Mouse (Mus musculus): Measurements from ENCODE around the gene Apold1. TPM values are rescaled to one million over a fixed set of nuclear protein-coding genes. Genes with fewer than 3 reads are reported as not detected.

Apold1 gene
- polyA plus RNA-seq, 1 experiment = not detected

GRCm38 (mm10) chr6:134990674-134991073, 9.2 kb downstream of the Apold1 start:
- no peak overlapping the region for H3K27ac ChIP-seq (ENCODE audit: insufficient read depth, low read depth, low read length)
- peaks cover 5% of the 10 kb centered on the region; the same call in 1 of the 2 replicates for H3K4me1 ChIP-seq (ENCODE audit: control insufficient read depth, insufficient read depth, low read length)
- H3K4me3 ChIP-seq (ENCODE audit: insufficient read depth, low read depth, low read length) = no peak overlapping the region
- TF ChIP-seq CTCF (IDR thresholded peaks at IDR 0.05; ENCODE audit: insufficient read depth, low read depth, low read length) (no peak), POLR2A (IDR thresholded peaks at IDR 0.05; ENCODE audit: insufficient read depth, low read depth, low read length) (no peak)
- 90% methylated on average over 6 of the region's 6 CpGs for WGBS

- H3K27ac ChIP-seq (ENCODE audit: insufficient read depth, low read depth, low read length) = no peak overlapping the region
- TF ChIP-seq POLR2A (IDR thresholded peaks at IDR 0.05; ENCODE audit: insufficient read depth, low read depth, low read length) (no peak), CTCF (IDR thresholded peaks at IDR 0.05; ENCODE audit: insufficient read depth, low read depth, low read length) (no peak)
- H3K4me3 ChIP-seq (ENCODE audit: insufficient read depth, low read depth, low read length) = no peak overlapping the region
- WGBS = 57% methylated on average over 12 of the region's 12 CpGs
- H3K4me1 ChIP-seq (ENCODE audit: control insufficient read depth, insufficient read depth, low read length) = peaks cover 5% of the 10 kb centered on the region; the same call in 1 of the 2 replicates
Observed at GRCm38 (mm10) chr6:134994031-134994651, 12.6 kb downstream of the Apold1 start.

GRCm38 (mm10) chr6:134994985-134995384, 13.5 kb downstream of the Apold1 start:
- Histone ChIP-seq H3K4me3 (ENCODE audit: insufficient read depth, low read depth, low read length) (no peak overlapping the region), H3K4me1 (ENCODE audit: control insufficient read depth, insufficient read depth, low read length) (peaks cover 5% of the 10 kb centered on the region; the same call in 1 of the 2 replicates), H3K27ac (ENCODE audit: insufficient read depth, low read depth, low read length) (peak overlapping the region; percentile 21; the same call in 1 of the 2 replicates)
- TF ChIP-seq CTCF (IDR thresholded peaks at IDR 0.05; ENCODE audit: insufficient read depth, low read depth, low read length) = no peak
- TF ChIP-seq POLR2A (IDR thresholded peaks at IDR 0.05; ENCODE audit: insufficient read depth, low read depth, low read length) = no peak
- WGBS = 63% methylated on average over 8 of the region's 8 CpGs

- TF ChIP-seq CTCF (IDR thresholded peaks at IDR 0.05; ENCODE audit: insufficient read depth, low read depth, low read length) = no peak
- Histone ChIP-seq H3K27ac (ENCODE audit: insufficient read depth, low read depth, low read length) (no peak overlapping the region), H3K4me3 (ENCODE audit: insufficient read depth, low read depth, low read length) (no peak overlapping the region), H3K4me1 (ENCODE audit: control insufficient read depth, insufficient read depth, low read length) (peaks cover 5% of the 10 kb centered on the region; the same call in 1 of the 2 replicates)
- WGBS = 89% methylated on average over 2 of the region's 2 CpGs
Observed at GRCm38 (mm10) chr6:134996918-134997317, 15.4 kb downstream of the Apold1 start.

- Histone ChIP-seq H3K4me1 (ENCODE audit: control insufficient read depth, insufficient read depth, low read length) (peaks cover 5% of the 10 kb centered on the region; the same call in 1 of the 2 replicates), H3K27ac (ENCODE audit: insufficient read depth, low read depth, low read length) (no peak overlapping the region), H3K4me3 (ENCODE audit: insufficient read depth, low read depth, low read length) (no peak overlapping the region)
- 93% methylated on average over 8 of the region's 8 CpGs for WGBS
- TF ChIP-seq POLR2A (IDR thresholded peaks at IDR 0.05; ENCODE audit: insufficient read depth, low read depth, low read length) (no peak), CTCF (IDR thresholded peaks at IDR 0.05; ENCODE audit: insufficient read depth, low read depth, low read length) (no peak)
Observed at GRCm38 (mm10) chr6:134998076-134998475, 16.6 kb downstream of the Apold1 start.

- peaks cover 5% of the 10 kb centered on the region; the same call in 1 of the 2 replicates for H3K4me1 ChIP-seq (ENCODE audit: control insufficient read depth, insufficient read depth, low read length)
- TF ChIP-seq POLR2A (IDR thresholded peaks at IDR 0.05; ENCODE audit: insufficient read depth, low read depth, low read length) (no peak), CTCF (IDR thresholded peaks at IDR 0.05; ENCODE audit: insufficient read depth, low read depth, low read length) (no peak)
- WGBS = 70% methylated on average over 3 of the region's 3 CpGs
- no peak overlapping the region for H3K4me3 ChIP-seq (ENCODE audit: insufficient read depth, low read depth, low read length)
- H3K27ac ChIP-seq (ENCODE audit: insufficient read depth, low read depth, low read length) = no peak overlapping the region
Observed at GRCm38 (mm10) chr6:134998781-134999180, 17.3 kb downstream of the Apold1 start.

GRCm38 (mm10) chr6:135000272-135000671, 18.8 kb downstream of the Apold1 start:
- no peak for TF ChIP-seq POLR2A (IDR thresholded peaks at IDR 0.05; ENCODE audit: insufficient read depth, low read depth, low read length)
- no peak for TF ChIP-seq CTCF (IDR thresholded peaks at IDR 0.05; ENCODE audit: insufficient read depth, low read depth, low read length)
- H3K27ac ChIP-seq (ENCODE audit: insufficient read depth, low read depth, low read length) = no peak overlapping the region
- 84% methylated on average over 4 of the region's 4 CpGs for WGBS
- H3K4me3 ChIP-seq (ENCODE audit: insufficient read depth, low read depth, low read length) = no peak overlapping the region
- H3K4me1 ChIP-seq (ENCODE audit: control insufficient read depth, insufficient read depth, low read length) = no peaks in the 10 kb centered on the region

- Histone ChIP-seq H3K4me3 (ENCODE audit: insufficient read depth, low read depth, low read length) (no peak overlapping the region), H3K27ac (ENCODE audit: insufficient read depth, low read depth, low read length) (no peak overlapping the region), H3K4me1 (ENCODE audit: control insufficient read depth, insufficient read depth, low read length) (no peaks in the 10 kb centered on the region)
- no peak for TF ChIP-seq CTCF (IDR thresholded peaks at IDR 0.05; ENCODE audit: insufficient read depth, low read depth, low read length)
- TF ChIP-seq POLR2A (IDR thresholded peaks at IDR 0.05; ENCODE audit: insufficient read depth, low read depth, low read length) = no peak
- WGBS = 93% methylated on average over 4 of the region's 4 CpGs
Observed at GRCm38 (mm10) chr6:135001991-135002390, 20.5 kb downstream of the Apold1 start.

- TF ChIP-seq POLR2A (IDR thresholded peaks at IDR 0.05; ENCODE audit: insufficient read depth, low read depth, low read length) = no peak
- TF ChIP-seq CTCF (IDR thresholded peaks at IDR 0.05; ENCODE audit: insufficient read depth, low read depth, low read length) = no peak
- WGBS = 93% methylated on average over 4 of the region's 4 CpGs
- H3K4me1 ChIP-seq (ENCODE audit: control insufficient read depth, insufficient read depth, low read length) = no peaks in the 10 kb centered on the region
- no peak overlapping the region for H3K27ac ChIP-seq (ENCODE audit: insufficient read depth, low read depth, low read length)
- H3K4me3 ChIP-seq (ENCODE audit: insufficient read depth, low read depth, low read length) = no peak overlapping the region
Observed at GRCm38 (mm10) chr6:135006372-135006771, 24.9 kb downstream of the Apold1 start.
